Mouse (Mus musculus) gastrocnemius, postnatal 4 days (tissue): ENCODE data around the gene Tmem42. TPM values are rescaled to one million over a fixed set of nuclear protein-coding genes. Genes with fewer than 3 reads are reported as not detected.
A peak's percentile ranks its signal among the peaks of the same experiment; 100 is the strongest.

Source experiments
- DNase-seq, 2 experiments: peaks; one replicate each; pipeline ENCODE4 v3.0.0; 2021 to 2022; ENCODE audit warnings: low spot score in 2 of 2, mixed read lengths in 2 of 2
- long read RNA-seq, 2 experiments: library from polyadenylated mRNA; stranded (forward); transcript quantifications; one replicate each; pipeline ENCODE4 v2.0.0; 2021
- total RNA-seq, 2 experiments: library from RNA; stranded (reverse); gene quantifications; 2 replicates each; pipeline ENCODE4 v1.2.3; 2021

Gene Tmem42
- 10 to 100 TPM; 10.4 to 12.0 TPM for total RNA-seq
- long read RNA-seq, experiment 1, transcript Tmem42-201 (3 exons, 1,041 nt) = major isoform, 16 of 17 reads
- long read RNA-seq, experiment 1, partial matches to known transcripts = 0 of 17 reads
- long read RNA-seq, experiment 1, other reads (novel, unspliced or antisense) = 1 of 17 reads
- long read RNA-seq, experiment 2, transcript Tmem42-201 (3 exons, 1,041 nt) = major isoform, 16 of 19 reads
- long read RNA-seq, experiment 2, partial matches to known transcripts = 1 of 19 reads
- long read RNA-seq, experiment 2, other reads (novel, unspliced or antisense) = 2 of 19 reads

DNA sequence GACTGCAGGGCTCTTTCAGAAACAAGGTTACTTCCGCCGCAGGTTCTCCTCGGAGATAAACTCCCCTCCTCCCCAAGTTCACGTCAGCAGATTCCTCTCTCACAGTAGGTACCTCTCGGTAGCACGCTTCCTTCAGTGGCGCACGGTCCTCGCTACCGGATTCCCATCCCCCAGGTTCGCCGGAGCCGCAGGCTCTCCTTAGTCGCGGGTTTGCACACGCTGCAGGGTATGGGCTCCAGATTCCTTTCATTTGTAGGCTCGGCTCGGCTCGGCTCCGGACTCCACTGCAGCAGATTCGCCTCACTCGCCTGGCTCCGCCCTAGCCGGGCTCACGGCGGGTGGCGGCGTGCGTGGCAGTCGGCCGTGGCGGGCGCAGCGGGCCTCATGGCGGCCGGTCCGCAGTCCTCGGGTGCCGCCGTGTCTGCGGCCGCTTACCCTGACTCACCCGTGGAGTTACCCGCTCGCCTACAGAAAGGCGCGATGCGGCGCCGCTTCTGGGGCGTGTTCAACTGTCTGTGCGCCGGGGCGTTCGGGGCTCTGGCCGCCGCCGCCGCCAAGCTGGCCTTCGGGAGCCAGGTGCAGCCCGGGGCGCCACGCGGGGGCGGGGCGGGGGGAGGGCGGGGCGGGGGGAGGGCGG lies at the start of gene Tmem42:
Gene Tmem42, plus strand, starts transcription at position 332 of the 637 bp plus-strand sequence.
- DNase-seq = peak; percentile 72 to 86

DNA sequence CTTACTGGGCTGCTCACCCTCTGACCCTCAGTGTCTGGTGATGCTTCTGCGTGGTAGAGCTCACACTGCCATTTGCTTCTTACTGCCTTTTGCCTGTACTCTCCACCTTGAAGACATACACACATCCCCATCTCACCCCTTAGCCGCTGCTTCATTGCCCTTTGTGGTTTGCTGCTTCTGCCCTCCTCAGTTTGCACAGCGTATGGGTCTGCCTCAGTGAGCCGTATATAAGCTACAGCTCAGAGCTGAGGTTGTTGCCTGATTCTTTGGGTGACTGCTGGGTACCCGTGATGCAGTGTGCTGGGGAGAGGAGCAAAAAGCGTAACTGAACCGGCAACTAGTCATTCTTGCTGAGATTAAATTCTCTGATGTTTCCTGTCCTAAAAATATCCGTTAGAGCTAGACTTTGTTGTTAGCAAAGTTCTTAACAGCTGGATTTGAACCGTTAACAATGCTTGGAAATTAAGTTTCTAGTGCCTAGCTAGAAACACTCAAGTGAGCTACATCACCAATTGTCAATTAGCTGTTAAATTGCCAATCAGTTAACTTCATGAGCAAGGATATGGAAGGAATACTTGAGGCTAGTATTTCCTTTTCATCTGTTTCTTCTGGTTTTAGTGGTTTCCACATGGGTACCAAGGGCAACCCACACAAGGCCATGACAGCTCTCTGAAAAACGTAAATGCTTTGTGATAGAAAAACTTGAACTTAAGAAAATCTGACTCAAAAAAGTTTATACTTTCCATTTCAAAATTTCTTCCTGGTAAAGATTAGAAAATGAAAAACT lies 22.5 kb upstream of the Tmem42 start:
- no peak for DNase-seq

DNA sequence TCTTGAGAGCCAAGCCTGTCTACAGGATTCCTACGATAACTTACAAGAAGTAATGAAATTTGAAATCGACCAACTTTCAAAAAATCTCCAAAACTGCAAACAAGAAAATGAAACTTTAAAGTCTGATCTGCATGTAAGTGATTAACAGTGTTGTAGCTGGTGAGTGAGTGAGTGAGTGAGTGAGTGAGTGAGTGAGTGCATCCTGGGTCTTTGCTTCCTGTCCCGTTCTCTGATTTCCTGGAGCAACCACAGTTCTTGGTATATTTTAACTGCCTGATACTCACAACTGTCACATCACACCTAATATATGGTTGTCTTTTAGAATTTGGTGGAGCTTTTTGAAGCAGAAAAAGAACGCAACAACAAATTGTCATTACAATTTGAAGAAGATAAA lies 21.9 kb upstream of the Tmem42 start:
- no peak for DNase-seq

DNA sequence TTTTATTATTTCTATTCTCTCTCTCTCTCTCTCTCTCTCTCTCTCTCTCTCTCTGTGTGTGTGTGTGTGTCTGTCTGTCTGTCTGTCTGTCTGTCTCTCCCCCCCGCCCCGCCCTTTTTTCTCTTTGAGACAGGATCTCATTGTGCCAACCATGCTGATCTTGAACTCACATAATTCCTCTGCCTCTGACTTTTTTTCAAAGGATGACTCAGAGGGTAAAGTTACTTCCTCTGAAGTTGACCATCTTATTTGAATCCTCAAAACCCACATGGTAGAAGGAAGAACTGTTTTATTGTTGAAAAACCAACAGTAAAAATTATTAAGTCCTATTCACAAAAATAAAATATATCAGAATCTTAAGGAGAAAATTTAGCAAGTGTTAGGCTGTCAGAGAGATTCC lies 16.4 kb upstream of the Tmem42 start:
- no peak for DNase-seq

DNA sequence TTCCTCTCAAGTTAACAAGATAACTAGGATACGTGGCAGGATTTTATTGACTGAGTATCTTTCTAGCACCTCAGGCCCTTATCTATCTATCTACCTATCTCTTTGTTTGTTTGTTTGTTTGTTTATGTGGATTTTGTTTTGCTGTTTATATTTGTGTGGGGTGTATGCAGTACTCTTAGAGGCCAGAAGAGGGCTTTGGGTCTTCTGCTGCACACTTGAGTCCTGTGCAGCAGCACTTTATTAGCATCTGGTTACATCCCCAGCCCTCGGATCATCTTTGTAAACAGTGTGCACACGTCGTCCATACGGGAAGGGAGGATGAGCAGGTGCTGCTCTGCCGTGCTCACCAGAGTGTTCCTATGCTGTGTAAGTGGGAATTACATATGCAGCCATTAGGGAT lies 15.1 kb upstream of the Tmem42 start:
- no peak for DNase-seq

DNA sequence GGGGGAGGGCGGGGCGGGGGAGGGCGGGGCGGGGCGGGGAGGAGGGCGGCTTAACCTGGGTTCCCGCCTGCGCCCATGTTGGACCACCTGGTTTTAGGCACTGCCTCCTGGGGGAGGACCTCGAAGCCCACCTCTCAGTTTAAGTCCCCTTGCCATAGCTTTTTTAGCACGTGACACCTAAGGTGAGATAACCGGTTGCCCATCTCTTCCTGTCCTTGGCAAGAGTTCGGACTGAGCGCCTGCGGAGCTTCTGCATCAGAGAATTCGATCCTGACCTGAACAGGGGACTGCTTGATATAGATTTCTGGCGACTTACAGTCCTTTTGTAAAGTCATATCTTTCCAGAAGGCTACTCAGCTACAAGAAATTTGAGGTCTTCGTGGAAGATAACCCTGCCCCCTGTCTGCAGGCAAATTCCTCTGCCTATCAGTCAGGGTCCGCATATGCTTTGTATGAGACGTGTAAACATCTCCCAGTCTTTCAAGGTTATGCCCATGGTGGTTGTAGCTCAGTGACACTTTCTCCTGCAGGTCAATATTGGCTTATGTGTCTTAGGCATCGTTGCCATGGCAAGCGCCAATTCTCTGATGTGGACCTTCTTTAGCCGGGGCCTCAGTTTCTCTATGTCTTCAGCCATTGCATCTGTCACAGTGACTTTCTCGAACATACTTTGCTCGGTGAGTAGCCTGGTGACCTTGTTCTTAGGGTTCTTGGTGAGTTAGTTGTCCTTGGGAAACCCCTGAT lies 682 bp downstream of the Tmem42 start:
- DNase-seq = no peak

DNA sequence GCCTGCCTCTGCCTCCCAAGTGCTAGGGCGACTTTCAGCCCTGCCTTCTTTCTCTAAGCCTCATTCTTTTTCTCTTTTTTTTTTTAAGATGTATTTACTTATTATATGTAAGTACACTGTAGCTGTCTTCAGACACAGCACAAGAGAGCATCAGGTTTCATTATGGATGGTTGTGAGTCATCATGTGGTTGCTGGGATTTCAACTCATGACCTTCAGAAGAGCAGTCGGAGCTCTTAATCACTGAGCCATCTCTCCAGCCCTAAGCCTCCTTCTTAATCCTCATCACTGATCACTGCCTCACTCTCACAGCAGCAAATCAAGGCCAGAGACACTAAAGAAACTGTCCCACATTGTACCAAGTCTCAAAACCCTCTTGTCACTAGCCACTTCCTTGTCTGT lies 3.1 kb downstream of the Tmem42 start:
- DNase-seq = no peak

DNA sequence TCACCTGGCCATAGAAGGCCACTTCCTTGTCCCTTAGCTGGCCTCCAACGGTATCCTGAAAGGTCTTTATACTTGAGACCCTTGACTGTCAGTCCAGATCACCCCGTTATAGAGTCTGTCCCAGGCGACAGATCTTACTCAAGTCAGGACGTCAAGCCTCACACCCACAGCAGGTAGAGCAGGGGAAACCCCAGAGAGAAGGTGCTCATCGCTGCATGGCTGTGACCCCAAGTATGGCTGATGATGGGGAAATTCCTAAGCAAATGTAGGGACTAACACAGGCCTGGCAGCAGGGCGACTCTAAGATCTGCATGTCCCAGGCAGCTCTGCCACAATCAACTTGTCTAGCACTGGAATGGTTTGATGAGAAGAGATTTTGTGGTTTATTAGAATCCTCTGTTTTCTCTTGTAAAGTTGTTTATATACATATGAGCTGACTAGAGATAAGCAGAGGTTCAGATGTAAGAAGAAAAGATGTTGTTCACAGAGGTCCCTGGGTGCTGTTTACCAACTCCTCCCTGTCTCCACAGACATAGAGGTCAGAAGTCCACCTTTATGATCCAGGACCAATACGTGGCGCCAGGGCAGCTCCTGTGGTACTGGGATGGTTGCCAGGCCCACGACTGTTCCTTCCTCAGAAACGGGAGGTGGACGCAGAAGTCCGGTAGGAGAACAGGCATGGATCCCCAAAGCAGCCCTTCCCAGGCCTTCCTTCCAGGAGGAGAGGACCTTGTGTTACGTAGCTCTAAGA lies 10.5 kb downstream of the Tmem42 start:
- no peak for DNase-seq

DNA sequence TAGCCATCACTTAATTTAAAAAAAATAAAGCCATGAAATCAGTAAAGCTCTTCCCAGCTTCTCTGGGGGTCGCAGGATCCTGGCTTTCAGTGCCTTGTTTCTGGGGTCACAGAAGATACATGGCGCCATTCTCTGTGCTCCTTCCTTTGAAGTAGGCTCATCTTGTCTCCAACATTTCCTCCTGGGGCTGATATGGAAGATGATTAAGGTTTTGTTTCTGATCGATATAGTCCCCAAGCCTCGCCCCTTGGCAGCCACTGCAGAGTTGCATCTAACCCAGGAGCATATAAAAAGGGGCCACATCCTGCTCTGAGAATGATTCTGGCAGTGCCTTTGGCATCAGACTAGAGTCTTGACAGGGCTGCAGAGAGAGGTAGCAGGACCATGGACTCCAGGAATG lies 13.3 kb downstream of the Tmem42 start, which contains the start of gene Tgm4:
Gene Tgm4, plus strand, starts transcription at position 301 of the 400 bp plus-strand sequence.
- no peak for DNase-seq

DNA sequence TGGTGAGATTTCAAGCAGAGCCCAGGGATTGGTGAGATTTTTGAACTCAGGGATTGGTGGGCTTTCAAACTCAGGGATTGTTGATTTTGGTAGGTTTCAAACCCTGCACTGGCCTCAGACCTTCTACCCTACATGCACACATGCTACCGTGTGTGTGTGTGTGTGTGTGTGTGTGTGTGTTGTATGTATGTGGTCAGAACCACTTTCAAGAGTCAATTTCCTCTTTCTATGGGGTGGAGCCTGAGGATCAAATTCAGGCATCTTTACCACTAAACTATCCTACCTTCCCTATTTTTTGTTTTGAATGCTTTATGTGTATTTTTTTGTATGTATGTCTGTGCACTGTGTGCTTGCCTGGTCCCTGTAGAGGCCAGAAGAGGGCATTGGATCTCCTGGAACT lies 26.5 kb downstream of the Tmem42 start:
- DNase-seq = no peak

DNA sequence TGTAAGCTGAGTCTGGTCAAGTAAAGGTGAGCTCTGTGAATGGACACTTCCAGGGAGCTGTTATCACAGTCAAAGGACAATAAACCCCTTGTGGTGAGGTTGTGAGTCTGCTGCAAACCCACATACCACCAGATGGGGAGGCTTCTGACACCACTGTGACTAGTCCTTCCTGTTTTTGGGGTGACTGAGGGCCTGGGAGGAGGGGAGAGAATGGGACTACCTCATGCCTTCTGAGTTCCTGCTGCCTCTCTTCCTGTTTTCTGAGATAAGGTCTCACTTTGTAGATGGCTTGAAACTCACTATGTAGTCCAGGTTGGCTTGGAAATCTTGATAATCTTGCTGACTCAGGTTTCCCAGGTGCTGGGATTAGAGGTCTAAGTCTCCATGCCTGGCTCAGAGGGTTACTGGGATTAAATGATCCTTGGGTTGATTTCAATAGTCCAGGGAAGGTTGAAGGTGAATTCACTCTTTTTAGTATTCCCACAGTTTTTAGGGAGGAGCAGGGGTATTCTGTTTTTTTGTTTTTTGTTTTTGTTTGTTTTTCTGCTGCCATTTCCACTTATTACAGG lies 37.7 kb downstream of the Tmem42 start:
- no peak for DNase-seq

DNA sequence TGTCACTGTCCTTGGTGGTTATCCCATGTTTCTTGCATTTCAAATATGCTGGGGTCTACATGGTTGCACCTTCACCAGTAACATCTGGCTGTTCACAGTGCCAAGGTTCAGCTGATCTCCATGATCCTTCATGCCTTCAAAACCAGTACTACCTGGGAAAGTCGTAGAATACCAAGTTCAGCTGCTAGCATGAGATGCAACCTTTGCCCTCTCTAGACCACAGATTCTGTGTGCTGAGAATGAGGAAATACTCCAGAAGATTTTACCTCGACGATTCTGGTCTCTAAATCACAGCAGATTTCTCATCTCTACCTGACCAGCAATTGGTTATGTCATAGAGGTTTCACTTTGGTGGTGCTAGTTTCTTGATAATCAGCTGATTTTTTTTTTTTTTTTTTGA lies 39.0 kb downstream of the Tmem42 start:
- DNase-seq = no peak

Other genes starting within 250 kb of the Tmem42 start
- gene Tcaim, start 215.8 kb upstream of the Tmem42 start, total RNA-seq = 10 to 100 TPM; 12.7 to 19.9 TPM
- gene Gm35549, start 177.3 kb upstream of the Tmem42 start, total RNA-seq = not detected
- 10 to 100 TPM; 65.9 to 76.5 TPM for gene Zfp445, start 155.3 kb upstream of the Tmem42 start, total RNA-seq
- gene Zkscan7, start 135.6 kb upstream of the Tmem42 start, total RNA-seq = 1 to 10 TPM; 5.6 to 6.0 TPM
- 10 to 100 TPM; 10.6 to 11.7 TPM for gene Zfp105, start 98.3 kb upstream of the Tmem42 start, total RNA-seq
- gene 1110059G10Rik, start 70.3 kb upstream of the Tmem42 start, total RNA-seq = 10 to 100 TPM; 18.1 to 20.7 TPM
- 10 to 100 TPM; 14.5 to 19.4 TPM for gene Kif15, start 70.3 kb upstream of the Tmem42 start, total RNA-seq
- under 1 TPM in 1 of 2 experiments, not detected in 1; 0.29 TPM for gene Tgm4, start 13.4 kb downstream of the Tmem42 start, total RNA-seq
- 10 to 100 TPM; 49.8 to 50.5 TPM for gene Zdhhc3, start 91.9 kb downstream of the Tmem42 start, total RNA-seq
- 10 to 100 TPM; 29.9 to 33.8 TPM for gene Exosc7, start 91.9 kb downstream of the Tmem42 start, total RNA-seq
- gene Clec3b, start 129.6 kb downstream of the Tmem42 start, total RNA-seq = 100 to 1,000 TPM; 207 to 229 TPM
- gene Cdcp1, start 194.7 kb downstream of the Tmem42 start, total RNA-seq = not detected
- gene Tmem158, start 239.4 kb downstream of the Tmem42 start, total RNA-seq = 10 to 100 TPM; 13.1 to 14.3 TPM